In the genomic region with DNA sequence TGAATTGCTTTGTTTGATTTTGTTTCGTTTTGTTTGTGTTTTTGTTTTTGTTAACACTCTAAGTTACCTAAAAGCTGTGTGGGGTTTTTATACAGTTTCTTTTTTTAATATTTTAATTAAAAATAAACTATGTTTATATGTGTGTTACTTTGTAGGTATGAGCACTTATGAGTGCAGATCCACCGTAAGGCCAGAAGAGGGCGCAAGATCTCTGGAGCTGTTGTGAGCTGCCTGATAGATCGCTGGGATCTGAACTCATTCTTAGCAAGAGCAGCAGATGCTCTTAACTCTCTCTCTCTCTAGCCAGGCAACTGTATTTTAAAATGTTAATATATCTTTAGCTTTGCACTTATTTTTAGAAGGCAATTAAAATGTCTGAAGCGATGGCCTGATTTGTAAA, we compare ENCODE assay signal across 12 mouse cellular contexts. TPM values are rescaled to one million over a fixed set of nuclear protein-coding genes. Genes with fewer than 3 reads are reported as not detected.
DNase-seq lines count a peak whose midpoint lies in the region; ATAC-seq and TF ChIP-seq lines count a peak whose summit lies in the region.
"Had no signal": no experiment of that assay in that cellular context is flagged by ENCODE, and none has a peak within 500 bp of the region (broad histone marks: within the 10 kb centered on the region; RNA-seq: fewer than 3 reads in every experiment).

No protein-coding gene starts in this region.

- H3K27ac ChIP-seq in kidney, embryonic 14.5 days (ENCODE audit: low read depth, low read length): no peak overlapping the region
- H3K27ac ChIP-seq in ES-E14 (ENCODE audit: insufficient read depth, low read depth, low read length, poor library complexity, severe bottlenecking): no peak overlapping the region
- H3K27ac ChIP-seq: heart, embryonic 15.5 days; hindbrain, embryonic 15.5 days; limb, embryonic 12.5 days had no signal

- H3K9ac ChIP-seq in kidney, embryonic 14.5 days (ENCODE audit: low read depth, low read length): no peak overlapping the region
- H3K9ac ChIP-seq in ES-E14 (ENCODE audit: insufficient read depth, low read depth, low read length, poor library complexity, severe bottlenecking): no peak overlapping the region
- H3K9ac ChIP-seq: heart, embryonic 15.5 days; hindbrain, embryonic 15.5 days; limb, embryonic 12.5 days had no signal

- H3K27me3 ChIP-seq in kidney, embryonic 14.5 days (ENCODE audit: control insufficient read depth, insufficient read depth, low read length): no peaks in the 10 kb centered on the region
- H3K27me3 ChIP-seq: heart, embryonic 15.5 days; hindbrain, embryonic 15.5 days had no signal

- no peaks in the 10 kb centered on the region for H3K36me3 ChIP-seq in kidney, embryonic 14.5 days (ENCODE audit: control insufficient read depth, insufficient read depth, low read length)
- H3K36me3 ChIP-seq in ES-E14 (ENCODE audit: control insufficient read depth, insufficient read depth, low read length, poor library complexity, severe bottlenecking): no peaks in the 10 kb centered on the region
- H3K36me3 ChIP-seq: heart, embryonic 15.5 days; hindbrain, embryonic 15.5 days; limb, embryonic 12.5 days had no signal

- in situ Hi-C loops in ES-E14 (cut with MboI; ENCODE audit: low sequenced_read_pairs in 2 of 2, unreplicated experiment in 2 of 2): no loop called here

- DNase-seq in kidney, adult 9 months: peak; percentile 31
- DNase-seq in right cerebral cortex, postnatal 14 days: peak; percentile 23
- DNase-seq in right cerebral cortex, adult 2 months (ENCODE audit: low spot score in 2 of 2): no peak
- no peak for DNase-seq in ES-E14 (ENCODE audit: low read depth, low spot score)
- DNase-seq in kidney, postnatal 10 days: peak; percentile 60
- no peak for DNase-seq in adrenal gland, postnatal 25 days
- DNase-seq: spleen, adult 18-20 months had no signal

- no peak overlapping the region for H3K4me2 ChIP-seq in kidney, embryonic 14.5 days (replicated peaks; ENCODE audit: low read depth, low read length)

- no peak overlapping the region for H3K4me3 ChIP-seq in kidney, embryonic 14.5 days (ENCODE audit: low read length)
- no peak overlapping the region for H3K4me3 ChIP-seq in ES-E14 (ENCODE audit: insufficient read depth in 1 of 2, low read depth in 1 of 2, low read length in 2 of 2, poor library complexity in 1 of 2, severe bottlenecking in 1 of 2)

- 87% methylated on average over 5 of the region's 5 CpGs for WGBS in kidney, embryonic 14.5 days

- H3K9me3 ChIP-seq in kidney, embryonic 14.5 days (ENCODE audit: control insufficient read depth, low read length): no peaks in the 10 kb centered on the region
- no peaks in the 10 kb centered on the region for H3K9me3 ChIP-seq in ES-E14 (ENCODE audit: control insufficient read depth, insufficient read depth, low read depth, low read length)
- H3K9me3 ChIP-seq: heart, embryonic 15.5 days; hindbrain, embryonic 15.5 days; limb, embryonic 12.5 days had no signal

- no peak for ATAC-seq in kidney, embryonic 14.5 days (ENCODE audit: low FRiP score, low TSS enrichment)

- 0 out of 2 replicates have a peak, but pooled peaks cover 9% of the 10 kb centered on the region for H3K4me1 ChIP-seq in kidney, embryonic 14.5 days (ENCODE audit: control insufficient read depth, insufficient read depth, low read length)
- peaks cover 5 to 11% of the 10 kb centered on the region in 2 experiments; a peak in 3 of 4 replicates for H3K4me1 ChIP-seq in ES-E14 (ENCODE audit: control insufficient read depth in 2 of 2, insufficient read depth in 2 of 2, low read length in 2 of 2, poor library complexity in 1 of 2)

TF ChIP-seq in ES-E14, 5 proteins besides CTCF, POLR2A, EP300 and RAD21:
- peak; percentile 55; the same call in 1 of the 2 replicates for TF ChIP-seq ZC3H11A (IDR thresholded peaks at IDR 0.05; ENCODE audit: borderline replicate concordance, low read depth, low read length)
- no peak for TF ChIP-seq MAFK (IDR thresholded peaks at IDR 0.05; ENCODE audit: insufficient read depth, low read depth, low read length)

RNA-seq across cellular contexts. Expression of a gene that starts 32.6 kb away (rescaled TPM):
- 0.10 and 0.38 TPM in 2 replicates for polyA plus RNA-seq in kidney, embryonic 14.5 days (2014; fragmentation: Nextera tagmentation; extraction: Ambion mirVana)
- 0.05 TPM in 1 of 2 replicates, not detected in the other for total RNA-seq in ES-E14 (2012; rRNA removed)
- total RNA-seq in adrenal gland, postnatal 25 days (2021): 10.8 and 11.3 TPM in 2 replicates
- polyA plus RNA-seq: erythroblast, embryonic 14.5 days had no signal

Comparison
In these comparisons a context has a peak if more than half of its experiments do, and no peak if none do; other contexts are left out.
1. DNase-seq: peak in kidney, adult 9 months (single experiment), right cerebral cortex, postnatal 14 days (single experiment) and kidney, postnatal 10 days (single experiment); none in right cerebral cortex, adult 2 months (0 of 2), ES-E14 (single experiment) and adrenal gland, postnatal 25 days (single experiment).
2. RNA of a gene that starts 32.6 kb away (total RNA-seq): 10.8 to 11.3 TPM in adrenal gland, postnatal 25 days; 0.05 TPM in ES-E14; every median in the first group is over 10 times any median in the second.